Mouse (Mus musculus) megakaryocyte, embryonic 14.5 days (primary cell): ENCODE measurements around the gene Itprid2. TPM values are rescaled to one million over a fixed set of nuclear protein-coding genes. Genes with fewer than 3 reads are reported as not detected.

Experiments
- H3K27me3 ChIP-seq: replicated peaks from 2 replicates; pipeline ENCODE3; 2012; ENCODE audit warnings: inconsistent platforms
- H3K36me3 ChIP-seq: replicated peaks from 2 replicates; pipeline ENCODE3; 2012; ENCODE audit warnings: low read length, inconsistent platforms, mixed read lengths
- H3K4me1 ChIP-seq: 2 replicates; pipeline ENCODE4 v1.6.1; 2012; ENCODE audit warnings: inconsistent platforms
- H3K4me3 ChIP-seq: replicated peaks from 2 replicates; pipeline ENCODE3; 2012; ENCODE audit warnings: moderate library complexity, mild to moderate bottlenecking, inconsistent platforms
- H3K9me3 ChIP-seq: 2 replicates; pipeline ENCODE4 v1.6.1; 2012; ENCODE audit warnings: inconsistent platforms
- FLI1 ChIP-seq: IDR thresholded peaks from 2 replicates; pipeline ENCODE4 v1.6.1; 2012; ENCODE audit warnings: low read length, inconsistent platforms, mixed read lengths
- GATA1 ChIP-seq: IDR thresholded peaks from 3 replicates; pipeline ENCODE4 v1.6.1; 2012; ENCODE audit warnings: mixed read lengths, low read length, inconsistent platforms, borderline replicate concordance
- polyA plus RNA-seq: library from polyadenylated mRNA; stranded (reverse); fragments of >175 nt; gene quantifications from 2 replicates; pipeline ENCODE4 v1.2.3, GENCODE M21; 2012; ENCODE audit warnings: low replicate concordance; ENCODE audit not compliant: insufficient read depth

Itprid2 gene
- polyA plus RNA-seq, 1 experiment = 2.3 TPM

DNA sequence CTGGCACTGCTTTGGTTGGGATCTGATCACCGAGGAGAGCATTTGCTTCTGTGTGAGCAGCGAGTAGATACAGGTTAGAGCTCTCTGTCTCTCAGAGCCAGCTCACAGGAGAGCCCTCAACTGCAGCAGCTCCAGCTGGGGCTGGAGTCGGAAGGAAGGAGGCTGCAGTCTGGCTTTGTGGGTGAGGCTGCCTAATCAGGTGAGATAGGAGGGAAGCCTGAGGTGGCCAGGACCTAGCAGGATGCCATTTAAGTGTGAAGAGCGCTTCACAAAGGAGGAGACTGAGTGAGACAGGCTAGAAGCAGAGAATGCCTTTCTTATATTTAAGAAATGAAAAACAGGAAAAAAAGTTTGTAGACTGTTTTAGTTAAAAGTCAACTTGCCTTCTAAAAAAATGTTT, 11.9 kb downstream of the Itprid2 start:
- Histone ChIP-seq H3K4me1 (peaks cover 38% of the 10 kb centered on the region), H3K27me3 (no peaks in the 10 kb centered on the region), H3K9me3 (no peaks in the 10 kb centered on the region), H3K36me3 (peaks cover 73% of the 10 kb centered on the region), H3K4me3 (no peak overlapping the region)
- TF ChIP-seq FLI1 (no peak), GATA1 (no peak)

GRCm38 (mm10) chr2:79647728-79648127, 12.6 kb downstream of the Itprid2 start:
- Histone ChIP-seq H3K9me3 (no peaks in the 10 kb centered on the region), H3K27me3 (no peaks in the 10 kb centered on the region), H3K4me1 (peaks cover 35% of the 10 kb centered on the region), H3K36me3 (peaks cover 73% of the 10 kb centered on the region), H3K4me3 (no peak overlapping the region)
- TF ChIP-seq GATA1 (no peak), FLI1 (no peak)

DNA sequence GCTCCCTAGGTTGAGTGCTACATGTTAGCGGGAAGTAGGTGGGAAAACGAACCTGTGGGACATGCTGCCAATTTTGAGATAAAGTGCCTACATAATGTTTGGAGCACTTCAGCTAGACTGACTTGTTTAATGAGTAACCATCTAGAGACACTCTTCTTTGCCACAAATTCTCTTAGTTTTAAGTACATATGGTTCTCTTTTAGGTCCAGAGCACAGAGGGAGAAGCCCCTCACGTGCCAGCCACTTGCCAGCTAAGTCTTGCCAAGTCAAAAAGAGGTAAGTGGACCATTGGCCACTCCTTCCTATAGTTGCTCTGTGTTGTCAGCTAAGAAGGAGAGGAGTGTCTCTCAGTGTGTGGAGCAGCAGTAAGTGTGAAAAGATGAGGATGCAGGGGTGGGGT, 16.0 kb downstream of the Itprid2 start:
- peaks cover 66% of the 10 kb centered on the region for H3K36me3 ChIP-seq

GRCm38 (mm10) chr2:79651701-79652100, 16.5 kb downstream of the Itprid2 start:
- Histone ChIP-seq H3K4me1 (peaks cover 29% of the 10 kb centered on the region), H3K27me3 (no peaks in the 10 kb centered on the region), H3K4me3 (no peak overlapping the region), H3K36me3 (peaks cover 67% of the 10 kb centered on the region), H3K9me3 (no peaks in the 10 kb centered on the region)
- no peak for TF ChIP-seq FLI1
- no peak for TF ChIP-seq GATA1

More for the DNA sequence above, 16.0 kb downstream of the Itprid2 start:
- no peak overlapping the region for H3K4me3 ChIP-seq
- H3K4me1 ChIP-seq = peaks cover 33% of the 10 kb centered on the region
- H3K9me3 ChIP-seq = no peaks in the 10 kb centered on the region
- no peaks in the 10 kb centered on the region for H3K27me3 ChIP-seq
- TF ChIP-seq FLI1 (no peak), GATA1 (no peak)

- H3K4me1 ChIP-seq = peaks cover 23% of the 10 kb centered on the region
- no peak for TF ChIP-seq FLI1
- TF ChIP-seq GATA1 = no peak
- no peaks in the 10 kb centered on the region for H3K9me3 ChIP-seq
- peaks cover 71% of the 10 kb centered on the region for H3K36me3 ChIP-seq
- H3K4me3 ChIP-seq = no peak overlapping the region
- H3K27me3 ChIP-seq = no peaks in the 10 kb centered on the region
Observed at GRCm38 (mm10) chr2:79652502-79652901, 17.4 kb downstream of the Itprid2 start.

GRCm38 (mm10) chr2:79653093-79653808, 18.1 kb downstream of the Itprid2 start:
- TF ChIP-seq GATA1 = no peak
- TF ChIP-seq FLI1 = no peak
- H3K9me3 ChIP-seq = no peaks in the 10 kb centered on the region
- H3K27me3 ChIP-seq = no peaks in the 10 kb centered on the region
- H3K36me3 ChIP-seq = peaks cover 74% of the 10 kb centered on the region
- peak overlapping the region; percentile 15 for H3K4me3 ChIP-seq
- peaks cover 20% of the 10 kb centered on the region for H3K4me1 ChIP-seq

DNA sequence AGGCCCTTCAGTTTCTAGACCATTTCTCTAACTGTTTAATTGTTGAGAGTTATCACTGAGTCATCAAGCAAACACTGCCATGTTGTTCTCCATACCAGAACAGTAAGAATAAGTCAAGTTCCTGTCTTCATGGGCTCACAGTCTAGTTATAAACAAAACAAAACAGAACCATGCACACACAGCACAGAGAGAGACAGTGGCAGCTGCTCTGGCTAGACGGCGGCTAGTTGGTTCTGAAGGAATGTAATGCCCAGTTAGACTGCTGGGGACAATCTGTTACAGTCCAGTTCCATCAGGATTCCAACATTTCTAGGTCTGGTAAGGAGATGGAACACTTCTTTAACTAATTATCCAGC, 18.6 kb downstream of the Itprid2 start:
- TF ChIP-seq GATA1 = no peak
- TF ChIP-seq FLI1 = no peak
- Histone ChIP-seq H3K9me3 (no peaks in the 10 kb centered on the region), H3K4me3 (no peak overlapping the region), H3K27me3 (no peaks in the 10 kb centered on the region), H3K4me1 (peaks cover 20% of the 10 kb centered on the region), H3K36me3 (peaks cover 75% of the 10 kb centered on the region)

GRCm38 (mm10) chr2:79657062-79657461, 21.9 kb downstream of the Itprid2 start:
- Histone ChIP-seq H3K36me3 (peaks cover 92% of the 10 kb centered on the region), H3K4me3 (no peak overlapping the region), H3K9me3 (no peaks in the 10 kb centered on the region), H3K4me1 (peaks cover 17% of the 10 kb centered on the region), H3K27me3 (no peaks in the 10 kb centered on the region)
- TF ChIP-seq FLI1 = no peak
- no peak for TF ChIP-seq GATA1

- Histone ChIP-seq H3K36me3 (peaks cover 97% of the 10 kb centered on the region), H3K4me1 (0 out of 2 replicates have a peak, but pooled peaks cover 3% of the 10 kb centered on the region), H3K9me3 (no peaks in the 10 kb centered on the region), H3K4me3 (no peak overlapping the region), H3K27me3 (no peaks in the 10 kb centered on the region)
- TF ChIP-seq FLI1 = no peak
- no peak for TF ChIP-seq GATA1
Observed at GRCm38 (mm10) chr2:79660417-79661185, 25.4 kb downstream of the Itprid2 start.

- Histone ChIP-seq H3K36me3 (peaks cover 95% of the 10 kb centered on the region), H3K4me1 (peaks cover 3% of the 10 kb centered on the region; the same call in 1 of the 2 replicates), H3K9me3 (no peaks in the 10 kb centered on the region), H3K4me3 (no peak overlapping the region), H3K27me3 (no peaks in the 10 kb centered on the region)
- no peak for TF ChIP-seq FLI1
- TF ChIP-seq GATA1 = no peak
Observed at GRCm38 (mm10) chr2:79661486-79662104, 26.4 kb downstream of the Itprid2 start.
